Mouse (Mus musculus) G1E (cell line): ENCODE measurements around the gene Pxmp4. TPM values are rescaled to one million over a fixed set of nuclear protein-coding genes. Genes with fewer than 3 reads are reported as not detected.

ENCODE experiments used
- ATAC-seq: 2 replicates; pipeline ENCODE4 v1.8.0; 2016; ENCODE audit warnings: mild to moderate bottlenecking; ENCODE audit not compliant: insufficient number of reproducible peaks, poor library complexity, low FRiP score, severe bottlenecking; ENCODE audit errors: extremely low read depth
- DNase-seq: peaks from one replicate; pipeline ENCODE4 v3.0.0; 2012; ENCODE audit warnings: low spot score
- H3K27me3 ChIP-seq: 2 replicates; pipeline ENCODE4 v1.6.1; 2012; ENCODE audit warnings: mild to moderate bottlenecking, low read length, inconsistent platforms; ENCODE audit not compliant: insufficient read depth
- H3K36me3 ChIP-seq: replicated peaks from 2 replicates; pipeline ENCODE3; 2012; ENCODE audit warnings: mild to moderate bottlenecking, inconsistent platforms
- H3K4me1 ChIP-seq: 2 replicates; pipeline ENCODE4 v1.6.1; 2012; ENCODE audit warnings: low read depth, low read length, inconsistent platforms, mixed read lengths; ENCODE audit not compliant: insufficient read depth
- H3K4me3 ChIP-seq: 2 replicates; pipeline ENCODE4 v1.5.1; 2012; ENCODE audit warnings: low read depth, mild to moderate bottlenecking, inconsistent platforms, low read length, moderate library complexity, mixed read lengths
- H3K9me3 ChIP-seq: replicated peaks from 2 replicates; pipeline ENCODE4 v1.6.1; 2012; ENCODE audit warnings: inconsistent platforms
- CTCF ChIP-seq: IDR thresholded peaks from 2 replicates; pipeline ENCODE4 v1.5.1; 2012; ENCODE audit warnings: low read depth, low read length, inconsistent platforms, mixed read lengths
- GATA1 ChIP-seq: IDR thresholded peaks from 2 replicates; pipeline ENCODE4 v1.6.1; 2012; ENCODE audit warnings: borderline replicate concordance, low read length, inconsistent platforms, mixed read lengths
- GATA2 ChIP-seq: IDR thresholded peaks from 2 replicates; pipeline ENCODE4 v1.6.1; 2012; ENCODE audit warnings: low read depth, low read length, inconsistent platforms, borderline replicate concordance
- POLR2AphosphoS5 ChIP-seq: IDR thresholded peaks from 2 replicates; pipeline ENCODE4 v1.6.1; 2012; ENCODE audit warnings: low read depth, low read length, inconsistent platforms; ENCODE audit not compliant: insufficient replicate concordance
- TAL1 ChIP-seq: conservative IDR thresholded peaks from 2 replicates; pipeline ENCODE4 v1.6.1; 2012; ENCODE audit warnings: low read depth, low read length, inconsistent platforms, mixed read lengths
- polyA plus RNA-seq: library from polyadenylated mRNA; stranded (reverse); fragments of >175 nt; gene quantifications from 2 replicates; pipeline ENCODE4 v1.2.3, GENCODE M21; 2012
- total RNA-seq, 2 experiments: library from RNA; stranded (forward) in 1 of 2; stranded (reverse) in 1 of 2; fragments of 200-1000 nt in 1 of 2; fragments of >200 nt in 1 of 2; fragmentation: Nextera tagmentation in 1 of 2; gene quantifications; 2 replicates each; pipeline ENCODE4 v1.2.3; 2014 to 2017

Gene Pxmp4
- total and polyA plus RNA-seq, 3 experiments: 5.4 to 35.7 (median 20.7) TPM

- no peak for DNase-seq
- no peaks in the 10 kb centered on the region for H3K27me3 ChIP-seq
- H3K36me3 ChIP-seq: peaks cover 83% of the 10 kb centered on the region
- peaks cover 9% of the 10 kb centered on the region for H3K9me3 ChIP-seq
- peaks cover 4% of the 10 kb centered on the region; the same call in 1 of the 2 replicates for H3K4me1 ChIP-seq
- TF ChIP-seq GATA2: no peak
- no peak for TF ChIP-seq GATA1
- no peak for TF ChIP-seq CTCF
- TF ChIP-seq TAL1: no peak
- no peak for TF ChIP-seq POLR2AphosphoS5
- H3K4me3 ChIP-seq: no peak overlapping the region
- no peak for ATAC-seq
Measured at GRCm38 (mm10) chr2:154642005-154642459, 38.5 kb upstream of the Pxmp4 start.

GRCm38 (mm10) chr2:154641176-154641575 is 37.7 kb upstream of the Pxmp4 start:
- no peak overlapping the region for H3K4me3 ChIP-seq
- H3K27me3 ChIP-seq: no peaks in the 10 kb centered on the region
- no peak for TF ChIP-seq CTCF
- no peak for TF ChIP-seq TAL1
- H3K9me3 ChIP-seq: peaks cover 9% of the 10 kb centered on the region
- ATAC-seq (no peak), DNase-seq (no peak)
- peaks cover 81% of the 10 kb centered on the region for H3K36me3 ChIP-seq
- H3K4me1 ChIP-seq: peaks cover 4% of the 10 kb centered on the region; the same call in 1 of the 2 replicates

GRCm38 (mm10) chr2:154639115-154639514 is 35.6 kb upstream of the Pxmp4 start:
- ATAC-seq (no peak), DNase-seq (no peak)
- H3K4me1 ChIP-seq: peaks cover 9% of the 10 kb centered on the region
- peaks cover 79% of the 10 kb centered on the region for H3K36me3 ChIP-seq
- no peak overlapping the region for H3K4me3 ChIP-seq
- peaks cover 9% of the 10 kb centered on the region for H3K9me3 ChIP-seq
- no peaks in the 10 kb centered on the region for H3K27me3 ChIP-seq
- TF ChIP-seq CTCF (no peak), GATA2 (no peak), TAL1 (no peak)

GRCm38 (mm10) chr2:154638521-154638920 is 35.0 kb upstream of the Pxmp4 start:
- TF ChIP-seq TAL1: no peak
- TF ChIP-seq GATA2: no peak
- ATAC-seq: no peak
- Histone ChIP-seq H3K36me3 (peaks cover 77% of the 10 kb centered on the region), H3K9me3 (peaks cover 9% of the 10 kb centered on the region), H3K4me3 (no peak overlapping the region), H3K27me3 (no peaks in the 10 kb centered on the region), H3K4me1 (peaks cover 13% of the 10 kb centered on the region)
- no peak for DNase-seq

GRCm38 (mm10) chr2:154635826-154636225 is 32.3 kb upstream of the Pxmp4 start:
- Histone ChIP-seq H3K36me3 (peaks cover 73% of the 10 kb centered on the region), H3K4me1 (peaks cover 26% of the 10 kb centered on the region), H3K9me3 (peaks cover 9% of the 10 kb centered on the region), H3K27me3 (no peaks in the 10 kb centered on the region), H3K4me3 (no peak overlapping the region)
- DNase-seq (no peak), ATAC-seq (no peak)
- TF ChIP-seq CTCF: no peak

- Histone ChIP-seq H3K9me3 (peaks cover 9% of the 10 kb centered on the region), H3K36me3 (peaks cover 75% of the 10 kb centered on the region), H3K27me3 (no peaks in the 10 kb centered on the region), H3K4me1 (peaks cover 26% of the 10 kb centered on the region), H3K4me3 (peak overlapping the region; percentile 6; the same call in 1 of the 2 replicates)
- no peak for DNase-seq
- no peak for ATAC-seq
- TF ChIP-seq GATA1 (no peak), GATA2 (no peak), TAL1 (no peak), CTCF (no peak), POLR2AphosphoS5 (no peak)
Measured at GRCm38 (mm10) chr2:154633876-154634644, 30.6 kb upstream of the Pxmp4 start.

- Histone ChIP-seq H3K36me3 (peaks cover 76% of the 10 kb centered on the region), H3K9me3 (peaks cover 4% of the 10 kb centered on the region), H3K4me3 (no peak overlapping the region), H3K27me3 (no peaks in the 10 kb centered on the region), H3K4me1 (peaks cover 26% of the 10 kb centered on the region)
- ATAC-seq: no peak
- no peak for DNase-seq
- TF ChIP-seq TAL1 (no peak), GATA1 (no peak), CTCF (no peak), GATA2 (no peak), POLR2AphosphoS5 (no peak)
Measured at GRCm38 (mm10) chr2:154633039-154633742, 29.7 kb upstream of the Pxmp4 start.
